Mouse (Mus musculus): Measurements from ENCODE around the gene Lsamp. TPM values are rescaled to one million over a fixed set of nuclear protein-coding genes. Genes with fewer than 3 reads are reported as not detected.

Lsamp gene
- polyA plus RNA-seq, 1 experiment = 0.04 TPM

GRCm38 (mm10) chr16:41258145-41259035 is 1274.2 kb downstream of the Lsamp start:
- no peak for TF ChIP-seq CTCF (IDR thresholded peaks at IDR 0.05; ENCODE audit: extremely low read depth, insufficient read depth, insufficient read length, insufficient replicate concordance)
- TF ChIP-seq POLR2A (IDR thresholded peaks at IDR 0.05; ENCODE audit: low read depth, low read length) = no peak
- no peaks in the 10 kb centered on the region for H3K27me3 ChIP-seq (ENCODE audit: control insufficient read depth, insufficient read depth, low read length)
- WGBS = 57% methylated on average over 12 of the region's 12 CpGs
- H3K4me1 ChIP-seq (ENCODE audit: control insufficient read depth, insufficient read depth, insufficient read length) = no peaks in the 10 kb centered on the region
- no peak overlapping the region for H3K27ac ChIP-seq (ENCODE audit: insufficient read depth, low read length)
- no peaks in the 10 kb centered on the region for H3K36me3 ChIP-seq (ENCODE audit: control insufficient read depth, insufficient read depth, low read length)
- no peak overlapping the region for H3K4me3 ChIP-seq (ENCODE audit: extremely low read depth, insufficient read depth, insufficient read length)
- no peak for DNase-seq (ENCODE audit: low read depth in 1 of 2, low spot score in 2 of 2)

DNA sequence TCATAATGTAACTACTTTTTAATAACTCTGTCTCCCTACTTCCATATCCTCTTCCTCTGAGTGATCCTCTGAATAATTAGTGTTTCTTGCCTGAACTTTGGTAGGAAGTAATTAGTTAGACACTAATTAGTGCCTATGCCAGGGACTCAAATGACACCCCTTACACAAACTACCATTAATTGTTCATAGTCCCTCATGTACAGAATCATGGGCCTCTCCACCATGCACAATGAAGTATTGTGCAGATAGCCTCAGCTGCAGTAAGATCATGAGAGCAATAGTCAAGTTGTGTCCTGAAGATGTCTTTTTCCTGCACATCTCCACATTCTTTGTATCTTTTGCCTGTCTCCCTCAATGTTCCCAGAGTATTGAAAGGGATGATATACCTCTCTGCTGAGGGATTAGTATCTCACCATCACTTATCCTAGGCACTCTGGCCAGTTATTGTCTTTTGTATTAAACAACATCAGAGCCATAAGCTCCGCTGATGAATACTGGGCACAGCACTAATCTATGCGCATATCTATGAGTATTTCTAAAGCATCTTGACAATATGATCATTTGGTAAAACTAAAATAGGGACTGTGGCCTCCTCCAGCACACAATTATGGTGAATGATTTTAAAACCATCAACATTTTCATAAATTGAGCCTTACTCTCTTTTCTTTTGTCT is 1292.0 kb downstream of the Lsamp start:
- Histone ChIP-seq H3K36me3 (ENCODE audit: control insufficient read depth, insufficient read depth, low read length) (no peaks in the 10 kb centered on the region), H3K27ac (ENCODE audit: insufficient read depth, low read length) (no peak overlapping the region), H3K4me1 (ENCODE audit: control insufficient read depth, insufficient read depth, insufficient read length) (no peaks in the 10 kb centered on the region), H3K4me3 (ENCODE audit: extremely low read depth, insufficient read depth, insufficient read length) (no peak overlapping the region), H3K27me3 (ENCODE audit: control insufficient read depth, insufficient read depth, low read length) (no peaks in the 10 kb centered on the region)
- no peak for DNase-seq (ENCODE audit: low read depth in 1 of 2, low spot score in 2 of 2)
- no peak for TF ChIP-seq POLR2A (IDR thresholded peaks at IDR 0.05; ENCODE audit: low read depth, low read length)
- no peak for TF ChIP-seq CTCF (IDR thresholded peaks at IDR 0.05; ENCODE audit: extremely low read depth, insufficient read depth, insufficient read length, insufficient replicate concordance)
- 91% methylated on average over 2 of the region's 2 CpGs for WGBS

DNA sequence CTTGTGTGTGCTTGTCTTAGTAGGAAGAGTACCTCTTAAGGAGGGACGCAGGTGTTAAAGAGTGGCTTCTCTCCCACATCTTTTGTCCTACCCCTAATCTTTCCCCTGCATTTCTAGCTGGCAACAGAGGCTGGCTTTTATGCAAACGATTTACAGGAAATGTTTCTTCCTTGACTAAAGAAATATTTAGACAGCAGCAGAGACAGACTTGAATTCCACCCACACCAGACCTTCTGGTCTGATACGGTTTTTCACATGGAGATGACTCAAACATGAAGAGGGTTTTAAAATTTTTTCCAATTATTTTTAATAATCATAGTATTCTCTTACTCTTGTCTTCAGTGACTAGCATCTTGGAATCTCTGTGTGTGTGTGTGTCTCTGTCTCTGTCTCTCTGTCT is 1333.8 kb downstream of the Lsamp start:
- H3K36me3 ChIP-seq (ENCODE audit: control insufficient read depth, insufficient read depth, low read length) = no peaks in the 10 kb centered on the region
- no peak for DNase-seq (ENCODE audit: low read depth in 1 of 2, low spot score in 2 of 2)
- H3K4me3 ChIP-seq (ENCODE audit: extremely low read depth, insufficient read depth, insufficient read length) = no peak overlapping the region
- 70% methylated on average over 3 of the region's 3 CpGs for WGBS
- no peak overlapping the region for H3K27ac ChIP-seq (ENCODE audit: insufficient read depth, low read length)
- H3K4me1 ChIP-seq (ENCODE audit: control insufficient read depth, insufficient read depth, insufficient read length) = no peaks in the 10 kb centered on the region
- TF ChIP-seq POLR2A (IDR thresholded peaks at IDR 0.05; ENCODE audit: low read depth, low read length) (no peak), CTCF (IDR thresholded peaks at IDR 0.05; ENCODE audit: extremely low read depth, insufficient read depth, insufficient read length, insufficient replicate concordance) (no peak)
- H3K27me3 ChIP-seq (ENCODE audit: control insufficient read depth, insufficient read depth, low read length) = no peaks in the 10 kb centered on the region

DNA sequence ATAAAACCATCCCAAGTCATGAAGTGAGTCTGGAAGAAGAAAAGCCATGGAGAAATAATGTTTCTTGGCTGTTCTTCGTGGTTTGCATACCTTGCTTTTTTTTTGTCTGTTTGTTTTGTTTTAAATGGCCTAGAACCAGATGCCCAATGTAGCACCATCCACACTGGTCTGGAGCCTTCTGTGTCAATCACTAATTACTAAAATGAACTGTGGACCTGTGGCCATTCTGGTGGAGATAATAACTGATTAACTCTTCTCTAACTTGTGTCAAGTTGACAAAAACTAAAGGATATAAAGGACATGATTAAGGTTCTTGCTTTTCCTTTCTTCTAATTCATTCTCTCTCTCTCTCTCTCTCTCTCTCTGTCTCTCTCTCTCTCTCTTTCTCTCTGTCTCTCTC is 1359.3 kb downstream of the Lsamp start:
- 80% methylated on average over 1 of the region's 1 CpGs for WGBS
- DNase-seq (ENCODE audit: low read depth in 1 of 2, low spot score in 2 of 2) = no peak
- Histone ChIP-seq H3K36me3 (ENCODE audit: control insufficient read depth, insufficient read depth, low read length) (no peaks in the 10 kb centered on the region), H3K4me1 (ENCODE audit: control insufficient read depth, insufficient read depth, insufficient read length) (no peaks in the 10 kb centered on the region), H3K27ac (ENCODE audit: insufficient read depth, low read length) (no peak overlapping the region), H3K27me3 (ENCODE audit: control insufficient read depth, insufficient read depth, low read length) (no peaks in the 10 kb centered on the region), H3K4me3 (ENCODE audit: extremely low read depth, insufficient read depth, insufficient read length) (no peak overlapping the region)
- no peak for TF ChIP-seq POLR2A (IDR thresholded peaks at IDR 0.05; ENCODE audit: low read depth, low read length)
- TF ChIP-seq CTCF (IDR thresholded peaks at IDR 0.05; ENCODE audit: extremely low read depth, insufficient read depth, insufficient read length, insufficient replicate concordance) = no peak

GRCm38 (mm10) chr16:41365138-41365537 is 1381.0 kb downstream of the Lsamp start:
- WGBS = 80% methylated on average over 2 of the region's 2 CpGs
- TF ChIP-seq POLR2A (IDR thresholded peaks at IDR 0.05; ENCODE audit: low read depth, low read length) (no peak), CTCF (IDR thresholded peaks at IDR 0.05; ENCODE audit: extremely low read depth, insufficient read depth, insufficient read length, insufficient replicate concordance) (no peak)

GRCm38 (mm10) chr16:41383702-41384101 is 1399.5 kb downstream of the Lsamp start:
- TF ChIP-seq CTCF (IDR thresholded peaks at IDR 0.05; ENCODE audit: extremely low read depth, insufficient read depth, insufficient read length, insufficient replicate concordance) = no peak
- no peak for TF ChIP-seq POLR2A (IDR thresholded peaks at IDR 0.05; ENCODE audit: low read depth, low read length)
- 67% methylated on average over 3 of the region's 3 CpGs for WGBS
- no peak overlapping the region for H3K4me3 ChIP-seq (ENCODE audit: extremely low read depth, insufficient read depth, insufficient read length)
- no peaks in the 10 kb centered on the region for H3K27me3 ChIP-seq (ENCODE audit: control insufficient read depth, insufficient read depth, low read length)
- H3K4me1 ChIP-seq (ENCODE audit: control insufficient read depth, insufficient read depth, insufficient read length) = no peaks in the 10 kb centered on the region
- no peak overlapping the region for H3K27ac ChIP-seq (ENCODE audit: insufficient read depth, low read length)
- DNase-seq (ENCODE audit: low read depth in 1 of 2, low spot score in 2 of 2) = no peak
- H3K36me3 ChIP-seq (ENCODE audit: control insufficient read depth, insufficient read depth, low read length) = no peaks in the 10 kb centered on the region

More at GRCm38 (mm10) chr16:41365138-41365537, 1381.0 kb downstream of the Lsamp start:
- no peak for DNase-seq (ENCODE audit: low read depth in 1 of 2, low spot score in 2 of 2)
- Histone ChIP-seq H3K4me3 (ENCODE audit: extremely low read depth, insufficient read depth, insufficient read length) (no peak overlapping the region), H3K4me1 (ENCODE audit: control insufficient read depth, insufficient read depth, insufficient read length) (no peaks in the 10 kb centered on the region), H3K27ac (ENCODE audit: insufficient read depth, low read length) (no peak overlapping the region), H3K36me3 (ENCODE audit: control insufficient read depth, insufficient read depth, low read length) (no peaks in the 10 kb centered on the region), H3K27me3 (ENCODE audit: control insufficient read depth, insufficient read depth, low read length) (no peaks in the 10 kb centered on the region)
